In genomic region chr11:119799536-119799935, GRCm38 (mm10) we compare ENCODE assay signal across 32 mouse cellular contexts.
A peak's percentile ranks its signal among the peaks of the same experiment; 100 is the strongest.
DNase-seq lines count a peak whose midpoint lies in the region; ATAC-seq and TF ChIP-seq lines count a peak whose summit lies in the region.
"Had no signal": no experiment of that assay in that cellular context is flagged by ENCODE, and none has a peak within 500 bp of the region (broad histone marks: within the 10 kb centered on the region; RNA-seq: fewer than 3 reads in every experiment).

No protein-coding gene starts in this region.

- H3K36me3 ChIP-seq in ES-E14 (ENCODE audit: control insufficient read depth, insufficient read depth, low read length, poor library complexity, severe bottlenecking) = peaks cover 8% of the 10 kb centered on the region; the same call in 1 of the 2 replicates
- peaks cover 29% of the 10 kb centered on the region; the same call in 1 of the 2 replicates for H3K36me3 ChIP-seq in limb, embryonic 12.5 days
- H3K36me3 ChIP-seq: forebrain, embryonic 15.5 days had no signal

- DNase-seq in 3T3-L1 (ENCODE audit: low read depth, low spot score) (peak; percentile 52), ES-E14 (ENCODE audit: low read depth, low spot score) (peak; percentile 29)
- peak; percentile 52 for DNase-seq in forelimb bud, embryonic 11.5 days (ENCODE audit: low read depth, low spot score)
- DNase-seq in lung, postnatal 10 days = no peak
- DNase-seq in ovary, postnatal 36 days (ENCODE audit: low spot score) = no peak
- DNase-seq in adrenal gland, adult 18-20 months (ENCODE audit: low spot score in 2 of 2) = no peak
- DNase-seq in right cerebral cortex, postnatal 10 days (ENCODE audit: low spot score in 2 of 2) = no peak
- DNase-seq: adrenal gland, adult 8-10 months; cerebellum, adult 11 months; cerebellum, adult 9-11 months; heart, postnatal 36 days; kidney, adult 8-10 months; kidney, postnatal 4 days; layer of hippocampus, postnatal 36 days; liver, embryonic 13.5 days; lung, adult 18-20 months; midbrain, embryonic 14.5 days; right cerebral cortex, adult 18-20 months; right cerebral cortex, postnatal 4 days; thymus, adult 2 months; thymus, postnatal 4 days had no signal

- in situ Hi-C loops in ES-E14 (cut with MboI; ENCODE audit: low sequenced_read_pairs in 2 of 2, unreplicated experiment in 2 of 2) = no loop called here

- H3K27ac ChIP-seq in ES-E14 (ENCODE audit: insufficient read depth, low read depth, low read length, poor library complexity, severe bottlenecking) = no peak overlapping the region
- H3K27ac ChIP-seq in limb, embryonic 12.5 days = peak overlapping the region; percentile 79
- H3K27ac ChIP-seq: embryonic facial prominence, embryonic 15.5 days; forebrain, embryonic 15.5 days; heart, embryonic 10.5 days; hindbrain, embryonic 12.5 days; hindbrain, postnatal 0 days; kidney, postnatal 0 days; limb, embryonic 15.5 days; liver, embryonic 13.5 days; neural tube, embryonic 15.5 days had no signal

- H3K4me3 ChIP-seq in ES-E14 (ENCODE audit: insufficient read depth in 1 of 2, low read depth in 1 of 2, low read length in 2 of 2, poor library complexity in 1 of 2, severe bottlenecking in 1 of 2) = no peak overlapping the region
- no peak overlapping the region for H3K4me3 ChIP-seq in limb, embryonic 12.5 days (replicated peaks)
- H3K4me3 ChIP-seq: embryonic facial prominence, embryonic 15.5 days; forebrain, embryonic 15.5 days; heart, embryonic 10.5 days; hindbrain, embryonic 12.5 days; limb, embryonic 15.5 days; liver, embryonic 13.5 days; neural tube, embryonic 15.5 days had no signal

- WGBS in limb, embryonic 12.5 days = 11% methylated on average over 2 of the region's 2 CpGs

- no peak for ATAC-seq in limb, embryonic 12.5 days (ENCODE audit: insufficient number of reproducible peaks, insufficient read depth, low FRiP score, low TSS enrichment, low read depth)
- ATAC-seq: activated CD4-positive, CD25-positive, alpha-beta regulatory T cell, adult 4 months; forebrain, embryonic 15.5 days; hindbrain, postnatal 0 days; intestine, embryonic 16.5 days had no signal

- no peaks in the 10 kb centered on the region for H3K4me1 ChIP-seq in ES-E14 (ENCODE audit: control insufficient read depth in 2 of 2, insufficient read depth in 2 of 2, low read length in 2 of 2, poor library complexity in 1 of 2)
- peaks cover 49% of the 10 kb centered on the region for H3K4me1 ChIP-seq in limb, embryonic 12.5 days (replicated peaks)

- no peak overlapping the region for H3K4me2 ChIP-seq in limb, embryonic 12.5 days
- H3K4me2 ChIP-seq: embryonic facial prominence, embryonic 15.5 days; forebrain, embryonic 15.5 days; hindbrain, embryonic 12.5 days; limb, embryonic 15.5 days; liver, embryonic 13.5 days; neural tube, embryonic 15.5 days had no signal

- no peaks in the 10 kb centered on the region for H3K9me3 ChIP-seq in ES-E14 (ENCODE audit: control insufficient read depth, insufficient read depth, low read depth, low read length)
- H3K9me3 ChIP-seq in limb, embryonic 12.5 days = no peaks in the 10 kb centered on the region
- H3K9me3 ChIP-seq: embryonic facial prominence, embryonic 15.5 days; forebrain, embryonic 15.5 days; heart, embryonic 10.5 days; hindbrain, embryonic 12.5 days; limb, embryonic 15.5 days; liver, embryonic 13.5 days; neural tube, embryonic 15.5 days had no signal

- no peaks in the 10 kb centered on the region for H3K27me3 ChIP-seq in limb, embryonic 12.5 days
- H3K27me3 ChIP-seq: embryonic facial prominence, embryonic 15.5 days; forebrain, embryonic 15.5 days; hindbrain, embryonic 12.5 days; limb, embryonic 15.5 days; liver, embryonic 13.5 days; neural tube, embryonic 15.5 days had no signal

- no peak overlapping the region for H3K9ac ChIP-seq in ES-E14 (ENCODE audit: insufficient read depth, low read depth, low read length, poor library complexity, severe bottlenecking)
- H3K9ac ChIP-seq in limb, embryonic 12.5 days (replicated peaks) = no peak overlapping the region
- H3K9ac ChIP-seq: embryonic facial prominence, embryonic 15.5 days; forebrain, embryonic 15.5 days; hindbrain, embryonic 12.5 days; limb, embryonic 15.5 days; liver, embryonic 13.5 days; neural tube, embryonic 15.5 days had no signal

TF ChIP-seq in ES-E14, 5 proteins besides CTCF, POLR2A, EP300 and RAD21:
- TF ChIP-seq ZC3H11A (IDR thresholded peaks at IDR 0.05; ENCODE audit: borderline replicate concordance, low read depth, low read length) (no peak), ZNF384 (IDR thresholded peaks at IDR 0.05; ENCODE audit: low read depth, low read length) (no peak), HCFC1 (IDR thresholded peaks at IDR 0.05; ENCODE audit: borderline replicate concordance, insufficient read depth, low read length) (no peak), MAFK (IDR thresholded peaks at IDR 0.05; ENCODE audit: insufficient read depth, low read depth, low read length) (no peak), CHD2 (IDR thresholded peaks at IDR 0.05; ENCODE audit: low read depth, low read length) (no peak)

Comparison
In these comparisons a context has a peak if more than half of its experiments do, and no peak if none do; other contexts are left out.
1. DNase-seq: peak in 3T3-L1 (single experiment), ES-E14 (single experiment) and forelimb bud, embryonic 11.5 days (single experiment); none in lung, postnatal 10 days (single experiment), ovary, postnatal 36 days (single experiment), adrenal gland, adult 18-20 months (0 of 2) and right cerebral cortex, postnatal 10 days (0 of 2).